Mouse (Mus musculus) bone marrow, adult 2 months (tissue): ENCODE data around the gene Foxn3.

Experiments used
- CTCF ChIP-seq: fragments of 200-500 bp; IDR thresholded peaks from 2 replicates; pipeline ENCODE4 v1.5.1; 2011; ENCODE audit warnings: low read length, control low read depth; ENCODE audit not compliant: control insufficient read depth, insufficient read depth
- POLR2A ChIP-seq: fragments of 200-500 bp; IDR thresholded peaks from 2 replicates; pipeline ENCODE4 v1.6.1; 2011; ENCODE audit warnings: low read depth, mild to moderate bottlenecking, control low read depth, low read length, borderline replicate concordance; ENCODE audit not compliant: control insufficient read depth

DNA sequence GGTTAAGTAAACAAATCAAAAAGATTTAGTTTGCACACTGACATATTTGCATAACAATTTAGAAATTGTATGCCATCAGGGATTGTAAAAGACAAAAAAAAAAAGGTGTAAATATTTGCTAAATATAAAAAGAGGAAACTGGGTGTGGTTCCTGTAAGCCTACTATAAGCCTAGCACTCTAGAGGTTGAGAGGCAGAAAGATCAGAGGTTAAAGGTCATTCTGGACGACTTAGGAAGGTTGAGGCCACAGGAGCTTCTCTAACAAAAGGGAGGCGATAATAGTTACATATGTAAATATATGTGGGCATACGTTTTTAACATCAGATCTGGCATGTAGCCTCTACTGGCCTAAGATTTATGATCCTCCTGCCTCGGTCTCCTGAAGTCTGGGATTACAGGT is 163.8 kb downstream of the Foxn3 start:
- TF ChIP-seq CTCF (no peak), POLR2A (no peak)
